13 mouse cellular contexts compared by ENCODE assay signal in genomic region chr4:63654381-63654780, GRCm38 (mm10). TPM values are rescaled to one million over a fixed set of nuclear protein-coding genes. Genes with fewer than 3 reads are reported as not detected.
DNase-seq lines count a peak whose midpoint lies in the region; ATAC-seq and TF ChIP-seq lines count a peak whose summit lies in the region.
"Had no signal": no experiment of that assay in that cellular context is flagged by ENCODE, and none has a peak within 500 bp of the region (broad histone marks: within the 10 kb centered on the region; RNA-seq: fewer than 3 reads in every experiment).

No protein-coding gene starts in this region.

- no peak overlapping the region for H3K27ac ChIP-seq in forebrain, postnatal 0 days (ENCODE audit: low read depth, low read length)
- H3K27ac ChIP-seq: forebrain, embryonic 10.5 days had no signal

- TF ChIP-seq POLR2A in lung, adult 2 months (IDR thresholded peaks at IDR 0.05; ENCODE audit: borderline replicate concordance, extremely low read depth, low read depth, low read length), result no peak

- DNase-seq in cerebellum, postnatal 10 days, result peak; percentile 13 to 14
- no peak for DNase-seq in cerebellum, adult 18-20 months
- no peak for DNase-seq in lung, adult 2 months
- DNase-seq in lung, postnatal 25 days (ENCODE audit: low spot score), result no peak
- DNase-seq in kidney, postnatal 14 days, result peak; percentile 26
- no peak for DNase-seq in forebrain, postnatal 0 days
- DNase-seq in right cerebral cortex, adult 18-20 months, result no peak
- DNase-seq: gastrocnemius, postnatal 10 days; left cerebral cortex, postnatal 4 days had no signal

- no peak overlapping the region for H3K4me2 ChIP-seq in forebrain, postnatal 0 days (ENCODE audit: low read depth)

- ATAC-seq in common myeloid progenitor, adult 5-6 weeks (replicated peaks; ENCODE audit: low read depth, poor library complexity, severe bottlenecking), result peak; percentile 42; the same call in 1 of the 2 replicates
- no peak for ATAC-seq in forebrain, postnatal 0 days

- H3K9me3 ChIP-seq in forebrain, postnatal 0 days (ENCODE audit: low read length), result no peaks in the 10 kb centered on the region
- H3K9me3 ChIP-seq: forebrain, embryonic 10.5 days had no signal

- H3K4me3 ChIP-seq in lung, adult 2 months (replicated peaks; ENCODE audit: extremely low read depth, low read depth, low read length), result no peak overlapping the region
- no peak overlapping the region for H3K4me3 ChIP-seq in forebrain, postnatal 0 days (ENCODE audit: low read depth, low read length)
- H3K4me3 ChIP-seq: forebrain, embryonic 10.5 days had no signal

- H3K9ac ChIP-seq in forebrain, postnatal 0 days, result no peak overlapping the region

- TF ChIP-seq CTCF in lung, adult 2 months (IDR thresholded peaks at IDR 0.05; ENCODE audit: insufficient read depth, low read length), result 0 out of 2 replicates have a peak, but pooled peaks have one; percentile 23
- no peak; the same call in 1 of the 2 replicates for TF ChIP-seq CTCF in forebrain, postnatal 0 days (IDR thresholded peaks at IDR 0.05; ENCODE audit: low read depth)

- WGBS in lung, adult 2 months, result 69% methylated on average over 1 of the region's 1 CpGs
- 76% methylated on average over 1 of the region's 1 CpGs for WGBS in forebrain, postnatal 0 days

- no peaks in the 10 kb centered on the region for H3K4me1 ChIP-seq in lung, adult 2 months (ENCODE audit: control insufficient read depth, insufficient read depth, low read length)
- H3K4me1 ChIP-seq in forebrain, postnatal 0 days (ENCODE audit: insufficient read depth), result no peaks in the 10 kb centered on the region

- no peaks in the 10 kb centered on the region for H3K27me3 ChIP-seq in forebrain, postnatal 0 days (ENCODE audit: insufficient read depth, low read length)

- no peaks in the 10 kb centered on the region for H3K36me3 ChIP-seq in forebrain, postnatal 0 days (ENCODE audit: insufficient read depth)
- H3K36me3 ChIP-seq: forebrain, embryonic 10.5 days had no signal

RNA-seq across cellular contexts. Expression of gene Gm11214, which starts 8.8 kb away (rescaled TPM):
- not detected in 2 replicates for polyA plus RNA-seq in lung, adult 2 months (2012; rRNA removed)
- not detected in 2 replicates for total RNA-seq in common myeloid progenitor, adult 5-6 weeks (2017)
- total RNA-seq in forebrain, postnatal 0 days (2014; rRNA removed), result not detected in 2 replicates
- not detected in 2 replicates for polyA plus RNA-seq in forebrain, postnatal 0 days (2015; fragmentation: Nextera tagmentation; extraction: Ambion mirVana)
- total RNA-seq: gastrocnemius, postnatal 10 days; heart, postnatal 25 days; left cerebral cortex, postnatal 4 days had no signal
- polyA plus RNA-seq: forebrain, embryonic 10.5 days; large intestine, adult 2 months had no signal

RNA-seq across cellular contexts. Expression of gene Tex48, which starts 32.2 kb away (rescaled TPM):
- not detected in 2 replicates for polyA plus RNA-seq in lung, adult 2 months (2012; rRNA removed)
- total RNA-seq in common myeloid progenitor, adult 5-6 weeks (2017), result not detected in 2 replicates
- not detected in 2 replicates for total RNA-seq in forebrain, postnatal 0 days (2014; rRNA removed)
- polyA plus RNA-seq in forebrain, postnatal 0 days (2015; fragmentation: Nextera tagmentation; extraction: Ambion mirVana), result not detected in 2 replicates
- total RNA-seq: gastrocnemius, postnatal 10 days; heart, postnatal 25 days; left cerebral cortex, postnatal 4 days had no signal
- polyA plus RNA-seq: forebrain, embryonic 10.5 days; large intestine, adult 2 months had no signal

RNA-seq across cellular contexts. Expression of gene Gm11213, which starts 49.3 kb away (rescaled TPM):
- polyA plus RNA-seq in lung, adult 2 months (2012; rRNA removed), result not detected in 2 replicates
- not detected in 2 replicates for total RNA-seq in common myeloid progenitor, adult 5-6 weeks (2017)
- total RNA-seq in forebrain, postnatal 0 days (2014; rRNA removed), result not detected in 2 replicates
- polyA plus RNA-seq in forebrain, postnatal 0 days (2015; fragmentation: Nextera tagmentation; extraction: Ambion mirVana), result not detected in 2 replicates
- total RNA-seq: gastrocnemius, postnatal 10 days; heart, postnatal 25 days; left cerebral cortex, postnatal 4 days had no signal
- polyA plus RNA-seq: forebrain, embryonic 10.5 days; large intestine, adult 2 months had no signal

Comparison
In these comparisons a context has a peak if more than half of its experiments do, and no peak if none do; other contexts are left out.
1. DNase-seq: peak in cerebellum, postnatal 10 days (2 of 2) and kidney, postnatal 14 days (single experiment); none in cerebellum, adult 18-20 months (0 of 2), lung, adult 2 months (single experiment), lung, postnatal 25 days (single experiment), forebrain, postnatal 0 days (single experiment) and right cerebral cortex, adult 18-20 months (single experiment).